Mouse (Mus musculus) heart, adult 11 months (tissue): ENCODE measurements around the gene Akp3.

Experiments
- DNase-seq: peaks from one replicate; pipeline ENCODE4 v3.0.0; 2022

The Akp3 gene

DNA sequence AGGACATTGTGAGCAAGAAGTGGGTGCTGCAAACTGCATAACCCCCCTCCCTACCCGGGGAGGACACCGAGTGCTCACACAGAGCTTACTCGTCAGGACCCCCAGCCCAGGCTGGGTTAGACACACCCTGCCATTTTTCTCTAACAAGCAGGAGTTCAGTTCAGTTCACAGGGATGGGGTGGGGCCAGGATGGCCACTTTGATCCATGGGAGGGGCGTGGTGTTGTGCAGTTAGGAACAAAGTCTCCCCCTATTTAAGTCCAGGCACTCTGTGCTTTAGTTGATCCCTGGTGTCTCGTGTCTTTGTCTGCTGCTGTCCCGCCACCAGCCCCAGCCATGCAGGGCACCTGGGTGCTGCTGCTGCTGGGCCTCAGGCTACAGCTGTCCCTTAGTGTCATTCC is at the start of gene Akp3:
Gene Akp3 (plus strand): TSS at position 301 of the 400 bp plus-strand sequence.
- DNase-seq: peak; percentile 70

DNA sequence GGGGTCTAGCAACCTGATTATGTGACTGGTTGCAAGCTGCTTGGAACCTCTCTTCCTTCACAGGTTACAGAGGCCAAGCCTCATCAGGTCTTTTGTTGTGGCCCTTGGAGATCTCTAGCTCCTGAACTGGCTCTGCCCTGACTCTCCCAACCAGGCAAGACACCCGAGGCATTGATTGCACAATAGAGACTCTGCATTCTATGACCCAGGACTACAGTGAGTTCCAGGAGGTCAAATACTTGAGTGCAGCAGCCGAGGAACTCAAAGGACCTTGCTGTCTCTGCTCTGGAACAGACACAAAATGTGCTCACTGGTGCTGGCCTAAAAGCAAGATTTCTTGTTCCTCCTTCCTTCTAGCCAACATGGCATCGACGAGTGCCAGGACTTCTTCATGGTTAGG is 38.6 kb upstream of the Akp3 start:
- DNase-seq: peak; percentile 86

DNA sequence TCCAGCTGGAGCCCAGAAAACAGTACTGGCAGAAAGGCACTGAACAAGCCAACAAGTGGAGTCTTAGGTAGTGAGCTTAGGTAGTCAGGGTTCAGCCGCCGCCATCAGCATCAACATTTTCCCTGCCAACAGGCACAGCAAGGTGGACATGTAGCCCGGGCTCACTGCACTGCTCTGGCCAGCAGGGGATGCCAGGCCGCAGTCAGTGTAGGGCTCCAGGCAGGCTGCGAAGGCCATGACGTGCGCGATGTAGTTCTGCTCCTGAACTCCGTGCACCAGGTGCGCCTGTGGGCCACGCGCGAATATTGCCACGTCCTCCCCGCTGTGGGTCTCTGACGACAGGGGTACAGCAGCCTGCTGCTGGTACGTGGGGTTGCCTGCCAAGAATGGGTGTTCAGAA is 37.8 kb upstream of the Akp3 start:
- no peak for DNase-seq

DNA sequence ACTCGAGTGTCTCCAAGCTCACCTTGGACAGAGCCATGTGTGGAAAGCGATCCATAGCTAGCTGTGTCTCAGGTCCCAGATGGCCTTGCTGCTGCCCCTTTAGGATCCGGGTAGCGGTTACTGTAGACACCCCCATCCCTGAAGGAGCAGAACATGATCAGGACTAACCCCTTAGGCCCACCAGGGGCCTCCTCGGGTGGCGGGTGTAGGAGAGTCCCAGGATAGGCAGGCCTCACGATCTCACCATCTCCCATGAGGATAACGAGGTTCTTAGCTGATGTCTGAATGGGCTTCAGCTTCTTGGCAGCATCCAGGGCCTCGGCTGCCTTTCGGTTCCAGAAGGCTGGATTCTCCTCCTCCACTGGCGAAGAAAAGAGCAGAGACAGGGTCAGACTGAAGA is 35.5 kb upstream of the Akp3 start:
- peak; percentile 78 for DNase-seq

DNA sequence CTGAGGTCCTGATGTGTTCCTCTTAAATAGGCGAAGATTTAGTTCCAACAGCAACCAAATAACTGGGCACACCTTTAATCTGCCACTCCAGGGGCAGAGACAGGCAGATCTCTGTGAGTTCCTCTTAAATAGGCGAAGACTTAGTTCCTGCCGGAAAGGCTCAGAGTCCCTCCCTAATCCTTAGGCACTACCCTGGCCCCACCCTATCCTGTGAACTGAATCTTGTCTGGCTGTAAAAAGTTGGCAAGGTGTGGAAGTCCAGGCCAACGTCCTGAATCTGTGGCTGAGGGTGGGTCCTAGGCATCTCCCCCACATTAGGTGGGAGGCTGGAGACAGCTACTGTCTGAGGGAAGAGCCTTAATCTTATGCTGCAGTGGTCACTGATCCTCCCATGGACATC is 34.9 kb upstream of the Akp3 start, which contains the start of gene Alppl2:
Gene Alppl2 (minus strand): TSS at position 101 of the 400 bp plus-strand sequence.
- DNase-seq: no peak

DNA sequence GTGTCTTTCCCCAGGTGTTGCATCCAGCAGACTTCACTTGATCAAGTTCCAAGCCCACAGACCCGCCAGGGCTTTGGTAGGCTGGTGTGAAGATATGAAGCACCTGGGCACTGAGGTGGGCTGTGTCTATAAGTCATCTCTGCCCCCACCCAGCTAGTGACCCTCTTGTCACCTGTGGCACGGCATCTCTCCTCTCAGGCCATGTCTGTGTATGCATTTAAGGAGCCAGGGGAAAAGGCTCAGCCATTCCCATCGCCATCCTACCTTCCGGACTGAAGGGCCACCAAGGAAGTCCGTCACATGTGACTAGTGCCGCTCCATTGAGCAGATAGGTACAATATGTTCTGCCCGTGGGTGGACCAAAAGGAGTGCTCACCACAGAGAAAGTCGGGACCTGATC is 29.1 kb upstream of the Akp3 start:
- peak; percentile 85 for DNase-seq

DNA sequence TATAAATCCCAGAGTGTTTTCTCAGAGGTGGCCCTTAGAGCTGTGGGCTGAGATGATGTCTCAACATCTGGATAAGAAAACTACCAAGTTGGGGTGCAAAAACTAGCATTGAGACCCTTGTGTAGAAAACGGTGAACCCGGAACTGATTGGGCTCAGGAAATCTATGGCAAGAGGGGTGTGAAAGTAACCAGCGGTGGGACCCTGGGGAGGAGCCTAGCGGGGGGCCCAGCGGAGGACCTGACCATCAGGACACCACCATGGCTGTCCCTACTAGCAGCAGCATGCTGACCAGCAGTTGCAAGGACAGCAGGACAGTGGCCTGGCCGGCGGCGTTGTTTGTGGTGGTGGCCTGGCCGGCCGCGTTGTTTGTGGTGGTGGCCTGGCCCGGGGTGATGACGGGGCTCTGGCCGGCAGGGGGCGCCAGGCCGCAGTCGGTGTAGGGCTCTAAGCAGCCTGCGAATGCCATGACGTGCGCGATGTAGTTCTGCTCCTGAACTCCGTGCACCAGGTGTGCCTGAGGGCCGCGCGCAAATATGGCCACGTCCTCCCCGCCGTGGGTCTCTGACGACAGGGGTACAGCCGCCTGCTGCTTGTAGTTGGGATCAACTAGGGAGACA is 26.3 kb upstream of the Akp3 start:
- DNase-seq: peak; percentile 89

DNA sequence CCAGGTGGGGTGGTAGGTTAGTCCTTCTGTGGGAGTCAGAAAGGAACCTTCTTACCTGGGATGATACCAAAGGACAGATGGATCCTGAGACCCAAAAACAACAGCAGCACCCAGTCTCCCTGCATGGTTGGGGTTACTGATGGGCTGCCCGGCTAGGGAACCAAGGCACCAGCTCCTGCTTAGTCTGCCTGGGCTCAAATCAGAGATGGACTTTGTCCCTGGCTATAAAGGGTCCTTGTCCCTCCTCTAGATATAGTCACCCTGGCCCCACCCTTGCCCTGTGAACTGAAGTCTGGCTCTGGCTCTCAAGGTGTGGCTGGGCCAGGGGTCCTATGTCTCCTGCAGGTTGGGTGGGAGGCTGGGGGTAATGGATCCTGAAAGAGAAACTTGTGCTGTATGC is 23.4 kb upstream of the Akp3 start, which contains the start of gene Alpi:
Gene Alpi (minus strand): TSS at position 196 of the 400 bp plus-strand sequence.
- DNase-seq: peak; percentile 73

DNA sequence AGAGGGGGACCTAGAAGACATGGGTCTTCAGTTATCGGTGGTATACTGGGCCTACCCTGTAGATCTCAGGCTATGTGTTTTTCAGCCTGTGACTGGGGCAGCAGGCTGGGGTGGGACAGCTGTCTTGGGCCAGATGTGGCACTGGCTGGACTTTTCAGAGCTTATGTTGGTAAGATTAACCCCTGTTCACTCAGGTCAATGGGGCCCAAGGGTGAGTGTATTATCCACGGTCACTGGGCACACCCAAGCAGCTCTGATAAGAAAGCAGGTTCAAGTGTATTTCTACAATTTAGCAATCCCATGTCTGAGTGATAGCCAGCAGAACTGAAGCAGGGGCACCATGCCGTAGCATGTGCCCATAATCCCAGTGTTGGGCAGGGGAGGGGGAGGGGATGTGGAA is 22.7 kb upstream of the Akp3 start:
- no peak for DNase-seq

DNA sequence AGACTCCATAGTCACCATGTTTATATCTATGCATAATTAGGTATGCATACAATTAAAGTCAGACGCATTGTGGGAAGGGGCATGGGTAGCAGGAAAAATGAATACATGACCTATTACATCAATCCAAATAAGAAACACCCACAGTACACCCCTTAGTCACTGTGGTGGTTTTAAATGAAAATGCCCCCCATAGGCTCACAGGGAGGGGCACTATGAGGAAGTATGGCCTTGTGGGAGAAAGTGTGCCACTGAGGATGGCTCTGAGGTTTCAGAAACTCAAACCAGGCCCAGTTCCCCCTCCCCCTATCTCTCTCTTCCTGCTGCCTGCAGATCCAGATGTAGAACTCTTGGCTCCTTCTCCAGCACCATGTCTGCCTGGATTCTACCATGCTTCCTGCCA is 20.8 kb upstream of the Akp3 start:
- DNase-seq: no peak

DNA sequence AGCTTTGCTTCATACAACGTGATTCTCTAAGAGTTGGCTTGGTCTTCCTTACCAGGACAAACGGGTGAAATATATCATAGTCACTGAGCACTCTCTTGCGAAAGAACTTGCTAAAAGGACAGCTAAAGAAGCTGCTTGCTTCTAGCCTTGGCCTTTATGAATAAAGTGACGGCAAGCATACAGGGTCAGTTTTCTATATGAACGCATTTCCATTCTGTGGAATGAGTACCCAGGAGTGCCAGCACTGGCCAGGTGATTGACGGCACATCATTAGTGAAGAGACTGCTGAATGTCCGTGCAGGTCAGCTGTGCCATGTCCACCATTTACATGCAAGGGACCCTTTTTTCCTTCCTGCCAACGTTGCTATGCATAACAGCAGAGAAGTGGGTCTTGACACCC is 18.2 kb upstream of the Akp3 start:
- DNase-seq: no peak

DNA sequence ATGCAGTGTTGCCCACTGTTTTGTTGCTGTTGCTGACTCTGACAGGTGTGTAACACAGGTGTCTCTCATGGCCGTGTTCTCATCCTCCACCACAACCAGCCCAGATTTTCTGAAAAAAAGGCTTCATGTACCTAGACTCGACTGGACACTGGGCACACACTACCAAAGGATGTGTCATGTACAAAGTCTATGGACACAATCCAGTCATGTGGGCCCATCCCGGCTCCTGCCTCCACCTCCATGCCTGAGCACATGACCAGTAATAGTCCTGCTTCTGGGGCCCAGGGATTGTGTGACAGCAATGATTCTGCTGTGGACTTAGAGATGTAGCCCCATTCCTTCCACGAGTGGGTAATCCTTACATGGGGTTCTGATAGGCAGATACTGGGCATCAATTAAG is 16.2 kb upstream of the Akp3 start:
- DNase-seq: no peak

DNA sequence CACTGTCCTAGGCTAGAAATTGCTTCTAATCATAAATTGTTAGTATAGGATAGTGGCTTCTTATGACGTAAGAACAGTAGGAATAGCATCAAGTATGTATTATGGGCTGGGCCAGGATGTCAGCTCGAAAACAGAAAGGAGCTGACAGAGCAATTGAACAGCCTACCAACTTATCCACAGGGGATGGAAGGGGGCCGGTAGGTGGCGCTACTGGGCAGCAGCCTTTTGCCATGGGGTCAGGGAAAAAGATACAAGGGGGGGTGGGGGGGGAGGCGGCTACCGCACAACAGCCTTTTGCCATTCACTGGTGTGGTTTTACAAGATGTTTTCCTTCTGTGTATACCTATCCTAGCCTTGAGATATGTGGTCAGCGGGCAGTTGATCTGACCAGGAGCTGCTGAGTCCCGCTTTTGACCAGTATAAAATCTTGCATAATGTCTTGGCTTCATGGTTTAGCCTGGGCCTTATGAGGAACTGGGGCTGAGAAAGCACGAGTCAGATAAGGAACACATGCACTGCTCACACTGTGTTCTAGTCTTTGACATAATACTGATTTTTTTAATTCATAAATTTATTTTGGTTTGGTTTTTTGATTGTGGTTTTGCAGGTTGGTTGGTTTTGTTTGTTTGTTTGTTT is 12.9 kb upstream of the Akp3 start:
- peak; percentile 88 for DNase-seq

DNA sequence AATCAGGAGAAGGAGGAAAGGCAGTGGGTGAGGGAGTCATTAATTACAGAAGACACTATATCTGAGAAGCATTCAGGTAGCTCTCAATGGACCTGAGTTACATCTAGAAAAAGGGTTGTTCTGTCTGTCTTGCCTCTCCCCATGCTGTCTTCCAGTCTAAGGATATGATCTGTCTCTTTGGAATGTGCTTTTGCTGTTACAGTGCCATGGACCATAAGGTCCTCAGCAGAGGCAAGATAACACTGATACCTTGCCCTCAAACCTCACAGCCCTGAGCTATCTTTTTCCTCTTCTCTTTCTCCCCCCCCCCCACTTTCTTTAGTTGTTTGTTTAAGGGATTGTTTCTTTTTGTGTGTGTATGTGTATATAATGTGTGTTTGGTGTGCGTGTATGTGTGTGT is 10.0 kb upstream of the Akp3 start:
- DNase-seq: no peak

DNA sequence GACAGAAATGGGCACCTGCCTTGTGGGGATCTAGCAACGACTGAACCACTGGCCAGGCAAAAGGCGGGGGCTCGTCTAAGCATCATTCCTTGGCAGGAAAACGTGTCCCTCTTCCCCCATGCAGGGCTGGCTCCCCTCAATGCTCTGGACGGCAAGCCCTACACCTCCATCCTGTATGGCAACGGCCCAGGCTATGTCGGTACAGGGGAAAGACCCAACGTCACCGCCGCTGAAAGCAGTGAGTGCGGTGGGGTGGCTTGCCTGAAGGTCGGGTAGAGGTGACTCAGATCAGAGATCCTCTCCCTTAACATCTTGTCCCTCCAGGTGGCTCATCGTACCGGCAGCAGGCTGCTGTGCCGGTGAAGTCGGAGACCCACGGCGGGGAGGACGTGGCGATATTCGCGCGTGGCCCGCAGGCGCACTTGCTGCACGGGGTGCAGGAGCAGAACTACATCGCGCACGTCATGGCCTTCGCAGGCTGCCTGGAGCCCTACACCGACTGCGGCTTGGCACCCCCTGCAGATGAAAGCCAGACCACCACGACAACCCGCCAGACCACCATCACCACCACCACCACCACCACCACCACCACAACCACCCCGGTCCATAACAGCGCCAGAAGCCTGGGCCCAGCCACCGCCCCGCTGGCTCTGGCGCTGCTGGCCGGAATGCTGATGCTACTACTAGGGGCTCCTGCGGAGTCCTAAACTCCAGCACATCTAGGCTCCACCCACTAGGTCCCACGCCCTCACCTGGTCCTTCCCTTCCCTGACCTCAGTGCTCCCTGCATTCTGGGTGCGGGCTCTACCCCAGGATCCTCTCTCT is 2.6 kb downstream of the Akp3 start:
- no peak for DNase-seq

DNA sequence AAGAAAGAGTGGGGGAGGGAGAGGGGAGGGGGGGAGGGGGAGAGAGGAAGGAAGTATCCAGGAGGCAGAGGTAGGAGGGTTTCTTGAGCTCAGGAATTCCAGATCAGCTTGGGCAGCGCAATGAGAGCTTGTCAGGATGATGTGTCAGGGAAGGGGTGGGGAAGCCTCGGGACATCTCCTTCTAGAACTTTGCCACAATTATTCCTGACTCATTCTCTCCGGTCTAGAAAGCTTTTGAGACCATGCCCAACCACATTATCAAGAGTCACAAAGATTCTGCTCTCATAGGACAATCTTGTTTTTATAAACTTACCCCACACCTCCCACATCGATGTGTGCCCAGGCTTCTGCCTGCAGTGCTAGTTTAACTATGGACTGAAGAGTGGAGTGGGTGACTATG is 7.0 kb downstream of the Akp3 start:
- DNase-seq: no peak

DNA sequence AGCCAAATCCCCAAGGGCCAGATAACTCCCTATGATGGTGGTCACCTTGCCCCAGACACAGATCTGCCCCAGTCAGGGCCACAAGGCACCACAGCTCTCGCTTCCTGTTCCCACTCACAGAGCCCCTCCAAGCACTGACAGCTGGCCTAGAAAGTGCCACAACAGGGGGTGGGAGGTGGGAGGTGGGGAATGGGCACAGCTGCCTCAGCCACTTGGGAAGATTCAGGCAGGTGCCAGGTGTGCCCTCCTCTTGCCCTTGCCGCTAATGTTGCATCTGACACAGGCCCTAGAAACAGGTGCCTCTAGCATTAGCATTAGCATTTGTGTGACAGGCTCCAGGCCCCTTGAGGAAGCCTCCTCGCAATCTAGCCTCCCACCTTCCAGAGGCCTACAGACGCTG is 16.8 kb downstream of the Akp3 start:
- DNase-seq: no peak

DNA sequence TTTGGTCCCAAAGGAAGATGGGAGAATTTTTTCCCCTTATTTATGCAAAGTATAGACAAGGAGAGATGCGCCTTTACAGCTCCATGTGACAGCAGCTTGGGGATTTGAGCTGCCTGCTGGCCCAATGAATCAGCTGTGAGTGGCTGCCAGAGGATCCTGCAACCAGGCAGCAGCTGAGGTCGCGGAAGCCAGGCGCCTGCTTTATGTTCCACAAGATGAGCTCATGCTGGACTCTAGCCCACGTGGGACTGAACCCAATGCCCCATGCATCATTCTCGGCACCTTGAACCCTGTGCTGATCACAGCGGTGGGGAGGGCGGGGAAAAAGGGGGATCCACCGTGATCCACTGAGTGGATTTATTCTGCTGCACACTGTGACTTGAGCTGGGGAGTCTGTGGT is 17.7 kb downstream of the Akp3 start:
- no peak for DNase-seq

DNA sequence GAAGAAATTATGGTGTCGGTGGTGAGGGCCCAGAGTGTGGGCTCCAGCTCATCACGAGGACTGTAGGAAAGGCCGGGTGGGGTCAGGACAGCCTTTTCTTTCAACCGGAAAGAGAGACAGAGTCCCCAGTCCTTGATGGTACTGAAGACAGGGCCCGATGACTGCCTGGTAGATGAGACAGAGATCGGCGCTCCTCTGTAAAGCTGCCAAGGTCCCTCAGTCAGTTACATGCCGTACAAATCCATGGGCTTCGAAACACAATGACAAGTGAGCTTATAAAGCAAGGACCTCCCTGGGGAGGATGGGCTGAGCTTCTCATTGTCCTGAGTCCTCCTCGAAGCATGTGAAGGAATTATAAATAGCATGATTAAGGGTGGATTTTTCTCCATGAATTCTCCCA is 18.4 kb downstream of the Akp3 start:
- no peak for DNase-seq

DNA sequence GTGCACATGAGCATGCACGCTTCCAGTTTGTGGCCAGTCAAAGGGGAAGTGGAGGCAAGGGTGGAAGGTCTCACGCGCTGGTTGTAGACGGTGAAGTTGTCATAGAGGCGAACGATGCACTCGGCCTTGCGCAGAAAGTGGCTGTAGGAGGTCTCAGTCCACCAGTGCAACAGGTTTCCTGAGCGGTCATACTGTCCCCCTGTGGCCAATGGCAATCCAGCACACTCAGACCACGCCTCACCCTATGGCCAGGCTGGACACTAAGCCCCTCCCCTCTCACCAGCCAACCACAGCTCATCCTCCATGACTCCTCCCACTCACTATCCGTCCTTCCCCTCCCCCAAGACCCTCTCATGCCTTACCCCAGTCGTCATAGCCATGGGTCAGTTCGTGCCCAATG is 24.6 kb downstream of the Akp3 start:
- DNase-seq: no peak

DNA sequence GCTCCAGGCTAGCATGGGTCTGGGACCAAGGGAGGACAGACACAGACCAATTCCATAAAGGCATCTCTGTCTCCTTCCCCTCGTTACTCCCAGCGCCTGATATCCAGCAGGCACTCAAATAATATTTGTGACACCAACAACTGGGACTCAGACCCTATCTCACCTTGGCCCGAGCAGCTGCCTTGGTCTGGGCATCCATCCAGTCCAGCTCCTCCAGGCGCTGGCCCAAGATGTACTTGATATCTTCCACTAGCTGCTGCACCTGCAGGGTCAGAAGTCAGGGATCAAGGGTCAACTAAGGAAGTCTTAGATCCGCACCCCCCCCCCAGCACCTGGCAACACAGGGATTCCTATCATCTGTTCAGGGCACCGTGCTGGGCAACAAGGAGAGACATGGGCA is 26.5 kb downstream of the Akp3 start:
- DNase-seq: no peak

DNA sequence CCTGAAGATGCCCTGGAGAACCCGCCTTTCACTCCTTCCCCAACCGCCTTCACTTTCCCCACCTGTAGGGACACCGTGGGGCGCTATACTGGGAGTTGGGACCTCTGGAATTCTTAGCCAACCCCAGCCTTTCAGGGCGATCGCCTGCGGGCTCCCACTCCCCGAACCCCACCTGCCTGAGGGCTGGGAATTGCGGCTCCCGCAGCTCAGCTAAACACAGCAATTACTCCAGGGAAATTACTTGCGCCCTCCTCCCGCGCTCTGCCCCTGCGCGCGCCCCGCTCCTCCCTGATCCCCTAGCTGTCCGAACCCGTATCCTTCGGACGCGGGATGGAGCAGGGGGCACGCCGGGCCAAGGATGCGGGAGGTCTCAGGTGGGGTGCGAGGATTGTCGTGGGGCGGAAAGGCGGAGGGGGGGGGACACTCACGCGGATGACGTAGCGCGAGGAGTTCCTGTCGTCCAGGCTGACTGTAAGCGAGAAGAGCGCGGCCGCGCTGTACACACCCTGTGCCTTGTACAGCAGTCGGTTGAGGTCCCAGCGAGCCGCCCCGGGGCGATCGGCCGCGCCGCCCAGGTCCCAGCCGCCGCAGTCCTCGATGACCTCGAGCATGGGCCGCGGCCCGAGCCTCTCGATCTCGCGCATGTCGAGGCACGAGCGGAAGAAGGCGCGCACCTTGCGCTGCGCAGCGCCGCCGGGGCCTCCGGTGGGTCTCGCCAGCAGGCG is 29.2 kb downstream of the Akp3 start:
- no peak for DNase-seq

DNA sequence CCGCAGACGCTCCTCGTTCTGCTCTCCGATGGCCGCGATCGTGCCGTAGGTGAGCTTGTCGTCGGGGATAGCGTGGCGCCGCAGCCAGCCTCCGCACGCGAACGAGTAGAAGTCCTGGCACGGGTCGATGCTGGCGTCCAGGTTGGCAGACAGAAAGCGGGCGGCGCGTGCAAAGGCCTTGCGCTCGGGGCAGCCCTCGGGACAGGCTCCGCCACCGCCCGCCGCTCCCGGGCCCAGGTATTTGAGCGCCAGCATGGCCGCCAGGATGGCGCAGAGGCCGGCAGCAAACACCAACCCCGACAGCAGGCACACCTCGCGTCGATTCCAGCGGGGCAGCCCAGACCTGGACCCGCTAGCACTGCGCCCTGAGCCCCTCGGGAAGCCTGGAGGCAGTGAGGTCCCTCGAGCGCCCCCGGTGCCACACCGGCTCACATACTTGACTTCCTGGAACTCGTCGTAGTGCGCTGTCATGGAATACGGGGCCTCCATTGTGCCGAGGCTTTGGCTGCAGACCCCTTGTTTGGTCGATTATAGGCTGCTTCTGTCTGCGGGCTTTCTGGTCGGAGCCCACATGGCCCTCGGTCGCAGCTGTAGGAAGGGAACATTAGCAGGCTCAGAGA is 29.8 kb downstream of the Akp3 start:
- DNase-seq: no peak
